Mouse (Mus musculus): ENCODE results near the gene Snrnp48. TPM values are rescaled to one million over a fixed set of nuclear protein-coding genes. Genes with fewer than 3 reads are reported as not detected.
A peak's percentile ranks its signal among the peaks of the same experiment; 100 is the strongest.

Gene Snrnp48
- total RNA-seq (2021): 10 to 100 TPM; 12.7 to 25.7 TPM

- DNase-seq (ENCODE audit: low spot score in 2 of 2): peak; percentile 89 to 90
- intact Hi-C loops (cut with DNase I): loop anchor here (5.0 kb wide), 1 partner anchor 168 kb away; the partner anchor contains the start of genes Cage1 and Riok1
Measured at GRCm38 (mm10) chr13:38204702-38205482, at the start of gene Snrnp48. Gene Snrnp48 (plus strand): TSS chr13:38204938.

GRCm38 (mm10) chr13:38155523-38155922 lies 49.2 kb upstream of the Snrnp48 start:
- DNase-seq (ENCODE audit: low spot score in 2 of 2): no peak
- intact Hi-C loops (cut with DNase I): no loop called here

GRCm38 (mm10) chr13:38157635-38158034 lies 47.1 kb upstream of the Snrnp48 start:
- no peak for DNase-seq (ENCODE audit: low spot score in 2 of 2)
- intact Hi-C loops (cut with DNase I): no loop called here

GRCm38 (mm10) chr13:38162002-38162401 lies 42.7 kb upstream of the Snrnp48 start:
- no peak for DNase-seq (ENCODE audit: low spot score in 2 of 2)
- intact Hi-C loops (cut with DNase I): no loop called here

DNA sequence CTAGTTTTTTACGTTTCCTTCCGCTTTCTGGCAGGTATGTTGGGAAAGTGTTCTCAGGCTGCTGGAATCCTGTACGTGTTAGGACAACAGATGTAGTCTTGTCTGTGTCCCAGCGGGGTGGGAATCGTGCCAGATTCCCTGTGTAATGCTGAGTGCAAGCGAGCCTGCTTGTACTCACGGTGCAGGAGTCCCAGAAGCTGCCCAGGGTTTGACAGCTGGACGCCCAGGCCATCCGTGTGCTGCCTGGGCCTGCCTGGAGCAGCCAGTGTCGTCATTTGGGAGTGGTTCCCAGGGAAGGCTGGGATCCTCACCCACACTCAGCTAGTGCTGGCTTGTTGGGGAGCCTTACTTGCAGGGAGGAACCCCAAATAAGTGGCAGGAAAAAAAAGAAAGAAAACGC lies 42.1 kb upstream of the Snrnp48 start:
- intact Hi-C loops (cut with DNase I): no loop called here
- peak in 1 of 2 experiments; percentile 4 for DNase-seq (ENCODE audit: low spot score in 2 of 2)

GRCm38 (mm10) chr13:38164932-38165331 lies 39.8 kb upstream of the Snrnp48 start:
- intact Hi-C loops (cut with DNase I): no loop called here
- DNase-seq (ENCODE audit: low spot score in 2 of 2): no peak

DNA sequence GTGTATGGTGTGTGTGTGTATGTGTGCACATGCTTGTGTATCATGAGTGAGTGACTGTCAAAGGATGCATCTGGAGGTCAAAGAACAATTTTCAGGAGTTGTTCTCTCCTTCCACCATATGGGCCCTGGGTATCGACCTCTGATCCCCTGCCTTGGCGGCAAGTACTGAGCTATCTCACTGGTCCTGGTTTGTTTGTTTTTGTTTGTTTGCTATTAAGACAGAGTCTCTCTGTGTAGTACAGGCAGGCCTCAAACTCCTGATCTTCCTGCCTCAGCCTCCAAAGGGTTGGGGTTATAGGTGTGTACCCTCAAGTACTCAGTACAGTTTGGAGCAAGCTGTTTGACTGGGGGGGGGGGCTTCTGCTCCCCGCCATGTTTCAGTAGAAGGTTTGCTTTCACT lies 37.7 kb upstream of the Snrnp48 start:
- intact Hi-C loops (cut with DNase I): no loop called here
- DNase-seq (ENCODE audit: low spot score in 2 of 2): no peak

- intact Hi-C loops (cut with DNase I): no loop called here
- no peak for DNase-seq (ENCODE audit: low spot score in 2 of 2)
Measured at GRCm38 (mm10) chr13:38170707-38171144, 34.0 kb upstream of the Snrnp48 start.

DNA sequence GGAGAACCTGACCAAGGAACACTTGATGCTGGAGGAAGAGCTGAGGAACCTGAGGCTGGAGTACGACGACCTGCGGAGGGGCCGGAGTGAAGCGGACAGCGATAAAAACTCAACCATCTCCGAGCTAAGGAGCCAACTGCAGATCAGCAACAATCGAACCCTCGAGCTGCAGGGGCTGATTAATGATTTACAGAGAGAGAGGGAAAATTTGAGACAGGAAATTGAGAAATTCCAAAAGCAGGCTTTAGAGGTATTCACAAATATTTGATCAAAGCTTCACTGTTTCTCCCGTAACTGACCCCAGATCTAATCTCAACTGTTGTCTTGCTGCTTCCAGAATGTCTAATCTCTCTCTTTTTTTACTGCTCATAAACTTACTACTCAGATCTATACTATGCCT lies 11.3 kb upstream of the Snrnp48 start:
- intact Hi-C loops (cut with DNase I): no loop called here
- no peak for DNase-seq (ENCODE audit: low spot score in 2 of 2)

- no peak for DNase-seq (ENCODE audit: low spot score in 2 of 2)
- intact Hi-C loops (cut with DNase I): no loop called here
Measured at GRCm38 (mm10) chr13:38201413-38201812, 3.3 kb upstream of the Snrnp48 start.

DNA sequence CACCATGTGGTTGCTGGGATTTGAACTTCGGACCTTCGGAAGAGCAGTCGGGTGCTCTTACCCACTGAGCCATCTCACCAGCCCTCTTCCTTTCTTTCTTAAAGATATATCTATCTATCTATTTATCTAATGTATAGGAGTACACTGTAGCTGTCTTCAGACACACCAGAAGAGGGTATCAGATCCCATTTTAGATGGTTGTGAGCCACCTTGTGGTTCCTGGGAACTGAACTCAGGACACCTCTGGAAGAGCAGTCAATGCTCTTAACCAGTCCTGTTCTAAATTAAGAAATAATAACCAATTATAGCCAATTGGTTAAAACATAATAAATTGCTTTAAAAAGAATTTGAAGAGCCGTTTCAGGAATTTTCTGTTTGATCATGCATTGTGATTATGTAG lies 567 bp upstream of the Snrnp48 start:
- no peak for DNase-seq (ENCODE audit: low spot score in 2 of 2)
- intact Hi-C loops (cut with DNase I): no loop called here

DNA sequence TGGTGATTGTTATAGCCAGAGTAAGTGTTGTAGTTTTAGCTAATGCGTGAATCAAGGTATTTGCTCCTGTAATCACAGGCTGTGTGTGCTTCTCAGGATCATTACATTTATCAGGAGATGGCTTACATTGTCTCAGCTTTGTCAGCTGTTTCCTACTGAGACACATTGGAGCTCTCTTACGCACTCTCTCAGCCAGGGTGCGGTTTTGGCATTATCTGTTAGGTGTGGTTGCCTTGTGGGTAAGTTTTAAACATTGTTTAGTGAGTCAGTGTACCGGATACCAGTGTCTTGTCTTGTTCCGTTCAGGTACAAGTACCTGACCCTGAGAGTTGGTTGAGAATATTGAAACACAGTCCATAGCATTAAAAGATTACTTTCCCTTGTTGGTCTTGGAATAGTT lies 6.4 kb downstream of the Snrnp48 start:
- no peak for DNase-seq (ENCODE audit: low spot score in 2 of 2)
- intact Hi-C loops (cut with DNase I): no loop called here

- intact Hi-C loops (cut with DNase I): no loop called here
- DNase-seq (ENCODE audit: low spot score in 2 of 2): no peak
Measured at GRCm38 (mm10) chr13:38218686-38219085, 13.9 kb downstream of the Snrnp48 start.

GRCm38 (mm10) chr13:38220331-38220730 lies 15.6 kb downstream of the Snrnp48 start:
- intact Hi-C loops (cut with DNase I): loop anchor here (5.0 kb wide), 1 partner anchor 153 kb away; no protein-coding TSS in a partner anchor
- DNase-seq (ENCODE audit: low spot score in 2 of 2): no peak

GRCm38 (mm10) chr13:38230177-38230821 lies 25.6 kb downstream of the Snrnp48 start:
- no peak for DNase-seq (ENCODE audit: low spot score in 2 of 2)
- intact Hi-C loops (cut with DNase I): loop anchor here (10.0 kb wide), 1 partner anchor 365 kb away; no protein-coding TSS in a partner anchor

DNA sequence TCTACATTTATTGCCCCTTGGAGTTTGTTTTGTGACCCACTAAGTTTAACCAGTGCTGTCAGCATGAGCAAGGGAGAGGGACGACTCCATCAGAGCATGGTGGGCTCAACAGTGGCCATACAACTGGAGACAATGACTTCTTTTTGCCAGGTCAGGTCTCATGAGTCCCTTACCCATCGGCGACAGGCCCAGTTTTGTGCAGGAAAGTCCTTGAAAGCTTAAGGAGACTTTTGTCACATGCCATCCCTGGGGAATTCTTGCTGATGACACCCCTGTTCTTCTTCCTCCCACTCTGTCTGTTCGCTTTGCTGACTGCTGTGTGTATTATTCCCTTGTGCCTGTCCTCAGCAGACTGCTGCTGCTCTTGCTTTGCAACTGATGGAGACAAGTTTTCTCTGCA lies 27.7 kb downstream of the Snrnp48 start:
- DNase-seq (ENCODE audit: low spot score in 2 of 2): no peak
- intact Hi-C loops (cut with DNase I): loop anchor here (10.0 kb wide), 1 partner anchor 362 kb away; no protein-coding TSS in a partner anchor

GRCm38 (mm10) chr13:38232856-38233625 lies 28.3 kb downstream of the Snrnp48 start:
- DNase-seq (ENCODE audit: low spot score in 2 of 2): no peak
- intact Hi-C loops (cut with DNase I): loop anchor here (10.0 kb wide), 1 partner anchor 362 kb away; no protein-coding TSS in a partner anchor

DNA sequence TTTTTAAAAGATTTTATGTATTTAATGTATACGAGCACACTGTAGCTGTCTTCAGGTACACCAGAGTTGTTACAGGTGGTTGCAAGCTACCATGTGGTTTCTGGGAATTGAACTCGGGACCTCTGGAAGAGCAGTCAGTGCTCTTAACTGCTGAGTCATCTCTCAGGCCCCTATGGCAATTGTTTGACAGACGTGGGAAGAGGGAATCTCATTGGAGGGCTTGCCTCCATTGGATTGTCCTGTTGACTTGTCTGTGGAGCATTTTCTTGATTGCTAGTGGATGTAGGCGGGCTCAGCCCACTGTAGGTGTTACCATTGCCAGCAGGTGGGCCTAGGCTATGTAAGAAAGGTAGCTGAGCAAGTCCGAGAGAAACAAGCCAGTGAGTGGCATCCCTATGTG lies 29.9 kb downstream of the Snrnp48 start:
- intact Hi-C loops (cut with DNase I): loop anchor here (10.0 kb wide), 1 partner anchor 360 kb away; no protein-coding TSS in a partner anchor
- DNase-seq (ENCODE audit: low spot score in 2 of 2): no peak

DNA sequence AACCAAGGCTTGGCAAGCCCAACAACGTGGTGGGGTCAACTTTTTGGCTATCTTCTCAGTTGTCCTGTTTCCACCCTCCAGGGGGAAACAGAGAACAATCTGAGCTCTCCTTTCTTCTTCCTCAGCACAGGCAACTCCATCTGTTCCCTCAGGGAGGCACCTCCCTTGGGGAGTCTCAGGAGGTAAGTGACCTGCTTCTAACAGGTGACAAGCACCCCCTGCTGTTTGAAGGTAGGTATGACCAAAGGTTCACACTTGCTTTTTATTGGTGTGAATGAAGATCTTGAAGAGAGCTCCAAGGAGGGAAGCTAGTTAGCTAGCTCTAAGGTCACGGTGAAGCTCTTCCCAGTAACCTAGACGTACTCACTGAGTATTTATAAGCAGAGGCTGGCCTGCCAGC lies 30.6 kb downstream of the Snrnp48 start:
- intact Hi-C loops (cut with DNase I): loop anchor here (10.0 kb wide), 1 partner anchor 359 kb away; no protein-coding TSS in a partner anchor
- no peak for DNase-seq (ENCODE audit: low spot score in 2 of 2)

- no peak for DNase-seq (ENCODE audit: low spot score in 2 of 2)
- intact Hi-C loops (cut with DNase I): no loop called here
Measured at GRCm38 (mm10) chr13:38248151-38248550, 43.4 kb downstream of the Snrnp48 start.
